Mouse (Mus musculus) central nervous system, embryonic 11.5 days (tissue): Measurements from ENCODE around the gene Gpr6. TPM values are rescaled to one million over a fixed set of nuclear protein-coding genes. Genes with fewer than 3 reads are reported as not detected.

Experiments used
- polyA plus RNA-seq: library from polyadenylated mRNA; depleted of rRNA; stranded (reverse); fragments of >200 nt; gene quantifications from 2 replicates; pipeline ENCODE4 v1.2.3, GENCODE M21; 2012; rRNA removed

The Gpr6 gene
- polyA plus RNA-seq: 0.02 TPM in 1 of 2 replicates, not detected in the other

GRCm38 (mm10) chr10:41072116-41072515, at the start of gene Gpr6:
Gene Gpr6, minus strand, starts transcription at chr10:41072285.

Other genes with a start within 250 kb of the Gpr6 start
- gene Cdc40, start 189.0 kb downstream of the Gpr6 start, polyA plus RNA-seq: 27.8 and 31.4 TPM in 2 replicates
- gene Wasf1, start 188.8 kb downstream of the Gpr6 start, polyA plus RNA-seq: 29.4 and 36.0 TPM in 2 replicates
- gene Fig4, start 231.0 kb upstream of the Gpr6 start, polyA plus RNA-seq: 10.4 and 12.6 TPM in 2 replicates
- 0.06 and 0.08 TPM in 2 replicates for gene Ak9, start 231.7 kb upstream of the Gpr6 start, polyA plus RNA-seq